Mouse (Mus musculus) gastrocnemius, postnatal 36 days (tissue): ENCODE measurements at regions not wholly inside any gene's neighbourhood (a gene's known extent, or its start where the extent isn't known, plus 50 kb on each side); places are given as distances from the start of the nearest gene placed in this dataset.

Experiments used
- DNase-seq, 2 experiments: peaks; one replicate each; pipeline ENCODE4 v3.0.0; 2022
- intact Hi-C: fragments of 180-260 bp; cut with DNase I; formaldehyde crosslinking; loops from one replicate; pipeline ENCODE4 v1.15.1; 2025

DNA sequence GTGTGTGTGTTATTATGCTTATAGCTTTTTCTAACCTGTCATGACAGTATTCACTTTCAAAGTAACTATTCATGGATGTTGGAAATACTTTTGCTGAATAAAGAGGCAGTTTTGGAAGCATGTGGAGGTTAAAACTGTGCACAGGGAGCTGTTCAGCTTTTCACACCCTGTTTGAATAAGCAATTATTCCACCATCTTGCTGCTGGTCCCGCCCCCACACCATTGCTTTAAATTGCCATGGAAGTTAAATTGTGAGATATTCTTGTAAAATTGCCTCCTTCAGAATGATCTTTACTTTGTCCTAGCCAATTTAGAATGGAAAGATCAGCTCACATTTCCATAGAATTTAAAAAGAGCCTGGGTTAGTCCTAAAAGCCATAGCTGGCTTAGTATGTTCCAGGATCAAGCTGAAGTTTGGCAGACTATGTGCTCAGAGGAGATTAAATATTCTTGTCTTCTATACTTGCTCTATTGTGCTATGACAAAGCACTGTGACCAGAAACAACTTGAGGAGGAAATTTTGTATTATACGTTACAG is 328.4 kb upstream of the Agtr1b start:
- intact Hi-C loops = no loop called here
- DNase-seq = no peak

GRCm38 (mm10) chr3:20680944-20681494 is 314.0 kb upstream of the Agtr1b start:
- no peak for DNase-seq
- intact Hi-C loops = no loop called here

DNA sequence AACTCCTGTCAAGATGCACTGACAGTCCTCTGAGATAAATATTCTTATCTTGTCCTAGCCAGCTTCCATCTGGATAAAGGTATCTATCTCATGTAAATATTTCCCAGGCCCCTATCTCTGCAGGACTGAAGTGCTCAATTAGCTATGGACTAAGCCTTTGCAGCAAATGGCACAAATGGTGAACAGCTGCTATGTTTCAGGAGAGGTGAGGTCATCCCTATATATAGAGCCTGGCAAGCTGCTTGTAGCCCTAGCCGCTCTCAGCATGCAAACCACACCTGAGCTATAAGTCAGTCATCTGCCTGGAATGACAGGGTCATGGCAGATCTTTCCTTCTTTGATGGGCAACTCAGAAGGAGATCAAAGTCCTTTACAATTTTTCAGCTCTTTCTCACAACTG is 294.9 kb upstream of the Agtr1b start:
- peak in 1 of 2 experiments; percentile 36 for DNase-seq
- intact Hi-C loops = no loop called here

DNA sequence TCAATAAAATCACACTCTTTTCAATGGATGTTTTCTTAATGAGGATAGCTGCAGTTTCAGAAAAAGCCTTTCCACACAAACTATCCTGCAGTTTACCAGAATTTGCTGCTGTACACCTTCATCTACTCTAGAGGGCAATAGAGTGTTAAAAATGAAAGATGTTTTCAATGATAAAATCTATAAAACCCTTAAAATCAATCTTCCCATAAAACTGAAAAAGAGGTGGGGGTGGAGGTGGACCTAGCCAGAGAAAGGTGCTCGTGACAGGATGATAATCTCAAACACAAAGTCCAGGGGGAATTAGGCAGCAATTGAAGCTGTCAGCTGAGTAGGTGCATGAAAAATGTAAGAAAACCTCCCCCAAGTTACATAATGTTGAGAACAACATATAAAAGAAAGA is 288.4 kb upstream of the Agtr1b start:
- intact Hi-C loops = loop anchor here (10.0 kb wide), 2 partner anchors 1279 to 1539 kb away; no protein-coding TSS in a partner anchor
- DNase-seq = no peak
